Mouse (Mus musculus): Measurements from ENCODE around the gene Adra2c.

DNA sequence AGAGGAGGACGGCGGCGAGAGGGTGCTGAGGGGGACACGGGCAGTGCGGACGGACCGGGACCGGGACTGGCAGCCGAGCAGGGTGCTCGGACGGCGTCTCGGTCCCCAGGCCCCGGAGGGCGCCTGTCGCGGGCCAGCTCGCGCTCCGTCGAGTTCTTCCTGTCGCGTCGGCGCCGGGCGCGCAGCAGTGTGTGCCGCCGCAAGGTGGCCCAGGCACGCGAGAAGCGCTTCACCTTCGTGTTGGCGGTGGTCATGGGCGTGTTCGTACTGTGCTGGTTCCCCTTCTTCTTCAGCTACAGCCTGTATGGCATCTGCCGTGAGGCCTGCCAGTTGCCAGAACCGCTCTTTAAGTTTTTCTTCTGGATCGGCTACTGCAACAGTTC is 2.7 kb downstream of the Adra2c start:
- TF ChIP-seq POLR2A (IDR thresholded peaks at IDR 0.05; ENCODE audit: borderline replicate concordance, control insufficient read depth, low read depth, low read length) (no peak), CTCF (IDR thresholded peaks at IDR 0.05; ENCODE audit: control insufficient read depth, insufficient read depth, low read length) (no peak)

All from bone marrow, adult 2 months (tissue).